Mouse (Mus musculus) left cerebral cortex, adult 18-20 months (tissue): ENCODE results near the gene Gm47985. TPM values are rescaled to one million over a fixed set of nuclear protein-coding genes. Genes with fewer than 3 reads are reported as not detected.

Experiments used
- DNase-seq, 2 experiments: peaks; one replicate each; pipeline ENCODE4 v3.0.0; 2021 to 2022; ENCODE audit warnings: low spot score in 2 of 2, mixed read lengths in 1 of 2
- total RNA-seq, 2 experiments: library from RNA; stranded (reverse); gene quantifications; 2 replicates each; pipeline ENCODE4 v1.2.3; 2021

Gm47985 gene
- total RNA-seq, 2 experiments from 2014 or later, result not detected

GRCm38 (mm10) chr1:151219045-151219444 lies 36.7 kb downstream of the Gm47985 start:
- no peak for DNase-seq

- DNase-seq, result no peak
Measured at GRCm38 (mm10) chr1:151220098-151220497, 37.8 kb downstream of the Gm47985 start.

GRCm38 (mm10) chr1:151222561-151223267 lies 40.4 kb downstream of the Gm47985 start:
- no peak for DNase-seq

- DNase-seq, result no peak
Measured at GRCm38 (mm10) chr1:151223377-151223776, 41.0 kb downstream of the Gm47985 start.

DNA sequence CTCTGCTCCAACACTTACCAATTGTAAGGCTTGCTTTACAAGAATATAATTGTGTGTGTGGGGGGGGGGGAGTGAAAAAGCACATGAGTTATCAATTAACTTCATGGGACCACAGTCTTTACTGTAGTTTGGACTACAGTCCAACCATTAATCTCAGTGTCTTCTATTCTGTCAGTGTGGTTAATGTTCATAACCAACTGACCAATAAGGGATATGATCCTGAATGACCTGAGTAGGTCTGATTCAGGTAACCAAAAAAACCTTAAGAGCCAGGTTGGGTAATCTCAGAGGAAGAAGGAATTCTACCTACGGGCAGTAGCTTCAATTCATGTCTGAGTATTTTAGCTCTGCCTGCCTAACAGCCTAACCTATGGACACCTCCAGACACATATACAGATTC lies 42.2 kb downstream of the Gm47985 start:
- DNase-seq, result no peak

DNA sequence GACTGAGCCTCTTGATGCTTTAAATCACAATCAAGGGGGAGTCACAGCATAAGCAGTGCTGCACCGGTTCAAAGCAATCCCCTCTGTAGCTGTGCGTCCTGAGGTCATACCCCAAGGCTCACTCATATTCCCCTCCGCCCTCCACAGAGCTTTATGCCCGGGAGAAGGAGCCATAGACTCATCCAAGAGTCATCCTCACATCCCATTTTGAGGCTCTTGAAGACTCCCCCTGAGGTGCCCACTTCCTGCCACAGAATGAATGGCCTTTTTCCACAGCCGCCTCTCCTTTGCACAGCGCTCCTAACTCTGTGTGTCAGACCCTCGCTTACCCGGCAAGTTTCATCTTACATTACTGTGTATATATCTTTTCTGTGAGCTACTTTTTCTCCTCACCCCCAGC lies 45.2 kb downstream of the Gm47985 start:
- no peak for DNase-seq

DNA sequence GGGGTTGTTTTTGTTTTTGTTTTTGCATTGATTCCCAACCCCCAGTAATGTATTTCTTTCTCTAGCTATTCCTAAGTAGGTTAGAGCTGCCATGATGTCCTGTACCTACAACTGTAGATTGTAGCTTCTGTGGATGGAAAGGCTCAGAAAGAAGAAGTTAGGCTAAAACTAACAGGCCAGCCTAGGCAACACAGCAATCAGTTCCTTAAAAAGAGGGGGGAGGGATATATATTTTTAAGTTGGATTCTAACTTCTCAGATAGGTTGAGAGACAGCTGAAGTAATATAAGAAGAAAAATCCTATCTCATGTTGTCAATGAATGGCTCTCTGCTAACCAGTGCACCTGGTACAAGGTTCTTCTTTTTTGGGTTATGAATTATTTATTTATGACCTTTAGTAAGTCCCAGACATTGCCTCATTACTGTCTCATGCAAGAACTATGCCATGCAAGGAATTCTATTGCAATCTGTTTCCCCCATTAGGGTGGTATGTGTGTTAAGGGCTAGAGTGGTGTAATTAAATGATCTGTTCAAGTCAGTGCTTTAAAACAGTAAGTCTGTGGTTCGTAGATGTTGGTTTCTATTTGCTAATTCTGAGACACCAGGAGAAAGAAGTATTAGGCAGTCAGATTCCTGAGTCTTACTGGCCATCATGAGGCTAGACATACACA lies 46.1 kb downstream of the Gm47985 start:
- DNase-seq, result no peak

GRCm38 (mm10) chr1:151232346-151232745 lies 50.0 kb downstream of the Gm47985 start:
- DNase-seq, result no peak

GRCm38 (mm10) chr1:151233756-151234155 lies 51.4 kb downstream of the Gm47985 start:
- no peak for DNase-seq

Other genes starting within 250 kb of the Gm47985 start
- 1 to 10 TPM; 1.6 to 2.8 TPM for gene Hmcn1, start 189.1 kb upstream of the Gm47985 start, total RNA-seq
- not detected for gene Gm8947, start 9.8 kb downstream of the Gm47985 start, total RNA-seq
- not detected for gene Gm47995, start 15.9 kb downstream of the Gm47985 start, total RNA-seq
- not detected for gene 3110040M04Rik, start 21.6 kb downstream of the Gm47985 start, total RNA-seq
- not detected for gene Gm47996, start 27.6 kb downstream of the Gm47985 start, total RNA-seq
- gene Ivns1abp, start 161.9 kb downstream of the Gm47985 start, total RNA-seq, result 100 to 1,000 TPM; 123 to 136 TPM
- 10 to 100 TPM; 12.2 to 14.3 TPM for gene Swt1, start 245.9 kb downstream of the Gm47985 start, total RNA-seq
- 10 to 100 TPM; 27.3 to 30.5 TPM for gene Trmt1l, start 246.0 kb downstream of the Gm47985 start, total RNA-seq